Mouse (Mus musculus): ENCODE measurements around the gene Spin1. TPM values are rescaled to one million over a fixed set of nuclear protein-coding genes. Genes with fewer than 3 reads are reported as not detected.

Spin1 gene
- total RNA-seq, 2 experiments from 2014 or later, result 162 to 167 TPM

GRCm38 (mm10) chr13:51197699-51198098, 97.0 kb downstream of the Spin1 start:
- Histone ChIP-seq H3K27ac (peak overlapping the region; percentile 48; the same call in 1 of the 2 replicates), H3K4me3 (no peak overlapping the region)
- TF ChIP-seq CTCF (conservative IDR thresholded peaks at IDR 0.05), result no peak
- DNase-seq (ENCODE audit: low spot score in 2 of 2), result no peak

DNA sequence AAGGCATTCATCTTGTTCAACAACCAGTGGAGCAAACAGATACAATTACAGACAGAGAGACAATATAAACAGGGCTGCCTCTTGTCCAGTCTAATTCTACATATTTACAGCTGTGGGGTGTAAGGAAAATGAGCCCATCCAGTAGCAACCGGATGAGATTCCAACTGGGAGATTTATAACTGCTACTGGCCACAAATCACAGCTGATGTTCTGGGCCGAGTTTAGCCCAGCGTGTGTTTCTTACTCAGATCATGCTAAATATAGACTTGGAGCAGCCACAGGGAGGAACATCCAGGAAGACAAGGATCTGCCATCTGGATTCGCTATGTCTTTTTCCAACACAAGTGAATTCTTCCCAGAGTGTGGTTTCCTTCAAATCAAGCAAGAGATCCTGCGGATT, 97.5 kb downstream of the Spin1 start:
- TF ChIP-seq CTCF (conservative IDR thresholded peaks at IDR 0.05), result no peak
- Histone ChIP-seq H3K4me3 (no peak overlapping the region), H3K27ac (peak overlapping the region; percentile 57; the same call in 1 of the 2 replicates)
- DNase-seq (ENCODE audit: low spot score in 2 of 2), result peak in 1 of 2 experiments; percentile 54

Other genes starting within 250 kb of the Spin1 start
- gene Nxnl2, start 70.1 kb downstream of the Spin1 start, total RNA-seq (2021), result under 1 TPM in 1 of 2 experiments, not detected in 1; 0.31 TPM